Mouse (Mus musculus) stomach, embryonic 16.5 days (tissue): ENCODE measurements at regions not wholly inside any gene's neighbourhood (a gene's known extent, or its start where the extent isn't known, plus 50 kb on each side); places are given as distances from the start of the nearest gene placed in this dataset.

ENCODE experiments used
- ATAC-seq: fragments of 200-750 bp; cut with Nextera tagmentation; 2 replicates; pipeline ENCODE4 v1.8.0; 2017; ENCODE audit warnings: moderate number of reproducible peaks, moderate TSS enrichment; ENCODE audit not compliant: insufficient read depth, low FRiP score
- H3K27ac ChIP-seq: fragments of 300-500 bp; sonication (generic); 2 replicates; pipeline ENCODE4 v1.5.1; 2014; ENCODE audit warnings: low read length
- H3K27me3 ChIP-seq: fragments of 300-500 bp; sonication (generic); 2 replicates; pipeline ENCODE4 v1.6.1; 2014; ENCODE audit warnings: low read length, control low read depth, mixed read lengths; ENCODE audit not compliant: control insufficient read depth, insufficient read depth
- H3K36me3 ChIP-seq: fragments of 300-500 bp; sonication (generic); 2 replicates; pipeline ENCODE4 v1.6.1; 2014; ENCODE audit warnings: low read length; ENCODE audit not compliant: control insufficient read depth, insufficient read depth
- H3K4me1 ChIP-seq: fragments of 300-500 bp; sonication (generic); 2 replicates; pipeline ENCODE4 v1.6.1; 2014; ENCODE audit warnings: low read length, control low read depth, mixed read lengths; ENCODE audit not compliant: control insufficient read depth, insufficient read depth
- H3K4me2 ChIP-seq: fragments of 300-500 bp; sonication (generic); 2 replicates; pipeline ENCODE4 v1.6.1; 2014; ENCODE audit warnings: low read depth, low read length, mixed read lengths
- H3K4me3 ChIP-seq: fragments of 300-500 bp; sonication (generic); replicated peaks from 2 replicates; pipeline ENCODE4 v1.5.1; 2014; ENCODE audit warnings: mild to moderate bottlenecking, low read length
- H3K9ac ChIP-seq: fragments of 300-500 bp; sonication (generic); 2 replicates; pipeline ENCODE4 v1.6.1; 2014; ENCODE audit warnings: low read length
- H3K9me3 ChIP-seq: fragments of 300-500 bp; sonication (generic); replicated peaks from 2 replicates; pipeline ENCODE4 v1.6.1; 2016; ENCODE audit warnings: low read length, control low read depth; ENCODE audit not compliant: control insufficient read depth
- WGBS: fragments of 180-500 bp; shearing (Covaris S2); extraction: QIAGEN DNeasy Blood & Tissue Kit; methylation state at CpG from one replicate; pipeline ENCODE4 v1.1.7; 2014; 5-methylcytosine and 5-hydroxymethylcytosine counted together

DNA sequence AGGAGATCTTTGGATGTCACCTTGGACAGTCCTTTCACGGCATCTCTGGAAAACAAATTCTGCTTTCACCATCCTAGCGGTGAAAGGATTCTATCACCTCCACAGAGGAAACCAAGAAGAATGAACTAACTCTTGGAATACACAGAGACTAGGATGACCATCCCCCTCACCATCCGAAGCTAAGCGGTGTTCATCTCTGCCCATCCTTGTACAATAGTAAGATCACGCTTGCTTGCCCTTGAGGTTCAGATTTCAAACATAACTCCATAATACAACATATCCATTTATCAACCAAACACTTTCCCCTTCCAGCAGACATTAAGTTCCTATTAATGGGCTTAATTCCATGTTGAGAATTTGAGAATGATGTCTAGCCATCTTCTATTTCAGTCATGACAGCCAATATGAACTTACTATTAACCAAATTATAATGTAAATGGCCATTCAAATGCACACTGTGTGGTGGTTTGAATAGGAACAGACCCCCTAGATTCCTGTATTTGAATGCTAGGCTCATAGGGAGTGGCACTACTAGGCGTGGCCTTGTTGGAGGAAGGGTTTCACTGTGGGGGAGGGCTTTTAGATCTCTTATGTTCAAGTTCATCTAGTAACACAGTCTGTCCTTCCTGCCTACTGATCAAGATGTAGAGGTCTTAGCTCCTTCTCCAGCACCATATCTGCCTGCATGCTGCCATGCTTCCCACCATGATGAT lies 281.4 kb downstream of the Adamts20 start:
- WGBS, result 88% methylated on average over 6 of the region's 6 CpGs
- Histone ChIP-seq H3K4me3 (no peak overlapping the region), H3K9me3 (no peaks in the 10 kb centered on the region), H3K27me3 (no peaks in the 10 kb centered on the region), H3K4me1 (no peaks in the 10 kb centered on the region), H3K4me2 (no peak overlapping the region), H3K36me3 (no peaks in the 10 kb centered on the region), H3K27ac (no peak overlapping the region), H3K9ac (no peak overlapping the region)
- no peak for ATAC-seq

DNA sequence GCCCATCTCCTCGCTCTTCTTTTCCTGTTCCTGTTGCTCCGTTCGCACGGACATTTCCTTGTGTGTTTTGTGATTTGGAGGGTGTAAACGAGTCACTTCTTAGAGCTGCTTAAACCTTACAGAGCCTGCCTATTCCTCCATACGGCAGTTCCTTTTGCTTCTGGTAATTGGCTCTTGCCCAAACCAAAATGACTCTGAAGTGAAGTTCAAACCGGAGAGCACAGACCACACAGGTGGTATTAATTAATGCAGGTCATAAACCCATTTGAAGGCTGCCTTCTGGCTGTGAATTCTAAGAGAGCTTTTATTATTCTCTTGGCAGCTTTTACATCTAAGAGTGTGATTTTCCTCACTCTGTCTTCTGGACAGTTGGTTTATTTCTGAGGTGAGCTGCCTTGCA lies 291.1 kb downstream of the Adamts20 start:
- H3K27me3 ChIP-seq, result no peaks in the 10 kb centered on the region
- no peak for ATAC-seq
- H3K36me3 ChIP-seq, result no peaks in the 10 kb centered on the region
- whole genome bisulfite sequencing, result 49% methylated on average over 7 of the region's 7 CpGs
- no peak overlapping the region for H3K27ac ChIP-seq
- H3K9me3 ChIP-seq, result no peaks in the 10 kb centered on the region
- no peaks in the 10 kb centered on the region for H3K4me1 ChIP-seq
- no peak overlapping the region for H3K4me2 ChIP-seq
- no peak overlapping the region for H3K9ac ChIP-seq
- H3K4me3 ChIP-seq, result no peak overlapping the region

DNA sequence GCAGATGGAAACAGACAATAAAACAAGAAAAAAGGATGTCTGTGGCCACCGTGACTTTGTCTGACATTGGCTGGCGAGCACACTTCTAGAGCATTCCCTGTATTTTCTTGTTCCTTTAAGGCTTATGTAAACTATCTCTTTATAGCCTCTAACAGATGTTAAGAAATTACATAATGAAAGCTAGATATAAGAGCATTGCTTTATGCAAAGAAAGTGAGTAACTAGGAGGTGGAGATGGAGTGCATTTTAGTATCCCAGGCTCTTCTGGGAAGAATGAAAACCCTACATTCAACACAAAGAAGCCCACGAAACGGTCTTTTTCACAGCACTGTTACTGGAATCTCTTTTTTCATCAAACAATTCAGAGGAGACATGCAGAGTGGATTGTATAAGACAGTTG lies 304.4 kb downstream of the Adamts20 start:
- WGBS, result 74% methylated on average over 4 of the region's 4 CpGs
- H3K27me3 ChIP-seq, result no peaks in the 10 kb centered on the region
- H3K9me3 ChIP-seq, result no peaks in the 10 kb centered on the region
- no peak overlapping the region for H3K4me3 ChIP-seq
- no peak overlapping the region for H3K27ac ChIP-seq
- H3K9ac ChIP-seq, result no peak overlapping the region
- H3K36me3 ChIP-seq, result no peaks in the 10 kb centered on the region
- ATAC-seq, result no peak
- H3K4me2 ChIP-seq, result no peak overlapping the region
- no peaks in the 10 kb centered on the region for H3K4me1 ChIP-seq

DNA sequence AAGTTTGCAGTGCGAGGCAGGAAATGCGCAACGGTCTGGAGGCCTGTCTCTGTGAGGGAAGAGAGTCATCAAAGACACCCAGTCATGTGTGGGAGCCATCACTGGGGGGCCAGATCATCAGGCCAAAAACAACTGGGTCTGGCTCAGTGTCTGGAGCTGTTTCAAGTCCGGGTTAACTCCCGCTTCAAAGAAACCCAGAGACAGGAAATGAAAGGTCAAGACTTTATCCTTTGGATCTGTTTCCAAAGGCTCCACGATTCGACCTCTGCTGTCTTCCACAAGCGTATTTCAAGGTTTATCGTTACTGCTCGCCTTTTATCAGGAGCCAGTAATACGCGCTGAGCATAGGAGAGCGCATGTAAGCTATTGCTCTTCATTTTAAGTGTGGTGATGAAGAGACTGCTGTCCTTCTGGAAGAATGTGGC lies 325.7 kb downstream of the Adamts20 start:
- H3K27me3 ChIP-seq, result no peaks in the 10 kb centered on the region
- WGBS, result 58% methylated on average over 13 of the region's 13 CpGs
- H3K9ac ChIP-seq, result no peak overlapping the region
- no peak overlapping the region for H3K4me2 ChIP-seq
- H3K4me3 ChIP-seq, result no peak overlapping the region
- no peak overlapping the region for H3K27ac ChIP-seq
- no peak for ATAC-seq
- H3K4me1 ChIP-seq, result no peaks in the 10 kb centered on the region
- H3K36me3 ChIP-seq, result no peaks in the 10 kb centered on the region
- H3K9me3 ChIP-seq, result no peaks in the 10 kb centered on the region

DNA sequence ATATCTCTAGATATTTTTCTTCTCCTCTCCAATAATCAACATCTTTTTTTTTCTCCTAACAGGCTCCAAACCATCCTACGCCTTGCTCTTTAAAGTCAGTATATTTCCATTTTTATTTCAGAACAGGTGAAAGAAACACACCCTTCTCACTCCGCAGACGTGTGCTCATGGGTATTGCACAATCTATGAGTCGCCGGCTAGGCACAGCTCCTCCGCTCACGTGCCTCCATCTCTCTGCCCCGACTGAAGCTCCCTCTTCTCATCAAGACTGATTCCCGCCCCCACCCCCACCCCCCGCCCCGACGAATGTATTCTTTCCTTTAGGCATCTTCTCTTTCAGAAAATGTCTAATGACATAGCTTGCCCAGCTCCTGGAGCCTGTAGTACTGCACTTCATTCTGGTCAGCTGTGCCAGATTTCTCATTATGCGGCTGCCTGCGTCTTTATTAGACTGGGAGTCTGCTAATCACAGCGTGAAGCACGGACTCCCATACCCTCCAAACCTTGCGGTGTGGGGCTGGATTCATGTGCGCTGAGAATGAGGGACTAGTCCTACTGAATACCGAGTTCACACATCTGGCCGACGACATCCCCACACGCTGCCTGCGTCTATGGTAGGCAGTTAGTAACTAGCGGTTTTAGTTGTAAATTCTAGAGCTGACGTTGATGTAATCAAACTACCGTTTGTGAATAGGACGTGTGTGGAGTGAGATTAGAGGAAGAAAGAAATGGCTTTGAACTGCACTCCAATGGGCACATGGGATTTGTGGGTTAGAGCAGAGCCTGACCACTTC lies 327.9 kb downstream of the Adamts20 start:
- no peak for ATAC-seq
- 72% methylated on average over 27 of the region's 27 CpGs for WGBS

DNA sequence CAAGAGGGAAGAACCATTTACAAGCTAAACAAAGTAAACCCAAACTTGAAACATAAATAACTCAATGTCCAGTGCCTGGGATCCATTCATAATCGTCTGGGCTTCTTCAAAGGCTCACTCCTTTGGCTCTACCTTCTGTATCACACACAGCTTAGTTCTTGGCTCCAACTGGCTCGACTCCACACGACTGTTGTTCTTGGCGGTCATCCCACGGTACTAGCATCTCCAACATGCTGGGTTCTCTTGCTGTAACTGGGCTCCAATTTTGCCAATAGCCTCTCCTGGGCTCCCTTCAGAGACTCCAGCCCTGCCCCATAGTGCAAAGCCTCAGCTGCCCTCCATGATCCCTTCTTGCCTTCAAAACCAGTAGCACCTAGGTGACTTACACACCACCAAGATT lies 352.4 kb downstream of the Adamts20 start:
- H3K9me3 ChIP-seq, result peaks cover 8% of the 10 kb centered on the region; the same call in 1 of the 2 replicates
- no peak overlapping the region for H3K27ac ChIP-seq
- no peaks in the 10 kb centered on the region for H3K4me1 ChIP-seq
- H3K36me3 ChIP-seq, result no peaks in the 10 kb centered on the region
- no peak overlapping the region for H3K4me2 ChIP-seq
- no peak overlapping the region for H3K9ac ChIP-seq
- H3K27me3 ChIP-seq, result no peaks in the 10 kb centered on the region
- no peak for ATAC-seq
- no peak overlapping the region for H3K4me3 ChIP-seq
- 75% methylated on average over 5 of the region's 5 CpGs for WGBS

More for the DNA sequence above, 327.9 kb downstream of the Adamts20 start:
- H3K9me3 ChIP-seq, result no peaks in the 10 kb centered on the region
- no peaks in the 10 kb centered on the region for H3K4me1 ChIP-seq
- H3K36me3 ChIP-seq, result no peaks in the 10 kb centered on the region
- no peak overlapping the region for H3K9ac ChIP-seq
- no peak overlapping the region for H3K27ac ChIP-seq
- no peak overlapping the region for H3K4me2 ChIP-seq
- no peak overlapping the region for H3K4me3 ChIP-seq
- no peaks in the 10 kb centered on the region for H3K27me3 ChIP-seq

DNA sequence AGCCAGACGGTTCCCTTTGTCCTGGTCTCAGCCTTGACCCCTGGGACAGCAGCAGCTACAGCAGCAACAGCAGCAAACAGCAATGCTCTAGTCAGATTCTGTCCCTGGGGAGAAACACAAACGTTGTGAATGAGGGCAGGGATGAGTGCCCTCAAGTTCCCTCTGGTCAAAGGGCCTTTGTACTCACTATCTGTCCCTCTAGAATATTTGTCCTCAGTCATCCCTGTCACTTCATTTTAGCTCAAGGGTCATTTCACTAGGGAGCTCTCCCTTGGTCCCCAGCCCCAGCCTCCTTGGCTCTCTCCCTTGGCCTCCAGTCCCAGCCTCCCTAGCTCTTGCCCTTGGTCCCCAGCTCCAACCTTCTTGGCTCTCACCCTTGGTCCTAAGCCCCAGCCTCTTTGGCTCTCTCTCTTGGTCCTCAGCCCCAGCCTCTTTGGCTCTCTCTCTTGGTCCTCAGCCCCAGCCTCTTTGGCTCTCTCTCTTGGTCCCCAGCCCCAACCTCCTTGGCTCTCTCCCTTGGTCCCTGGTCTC lies 358.0 kb downstream of the Adamts20 start:
- H3K4me1 ChIP-seq, result no peaks in the 10 kb centered on the region
- WGBS, result 31% methylated on average over 2 of the region's 2 CpGs

DNA sequence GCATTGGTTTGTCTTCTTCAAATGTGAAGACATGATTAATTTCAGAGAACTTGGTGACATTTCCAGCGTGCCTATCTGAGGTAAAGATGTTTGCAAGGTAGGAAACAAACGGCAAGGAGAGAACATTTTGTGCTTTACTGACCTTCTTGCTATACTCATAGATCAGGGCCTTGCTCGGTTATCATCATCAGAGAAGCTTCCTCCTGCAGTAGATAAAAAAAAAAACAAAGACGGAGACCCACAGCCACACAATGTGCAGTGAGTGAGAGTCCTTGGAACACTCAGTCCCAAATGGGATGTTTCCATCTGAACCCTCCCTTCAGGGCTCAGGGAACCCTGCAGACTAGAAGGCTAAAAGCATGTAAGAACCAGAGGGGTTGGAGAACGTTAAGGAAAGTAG lies 374.6 kb downstream of the Adamts20 start:
- no peak overlapping the region for H3K4me2 ChIP-seq
- no peak for ATAC-seq
- 78% methylated on average over 5 of the region's 5 CpGs for WGBS

More for the DNA sequence above, 358.0 kb downstream of the Adamts20 start:
- Histone ChIP-seq H3K27ac (no peak overlapping the region), H3K9ac (no peak overlapping the region), H3K4me2 (no peak overlapping the region), H3K27me3 (no peaks in the 10 kb centered on the region), H3K36me3 (no peaks in the 10 kb centered on the region), H3K4me3 (no peak overlapping the region), H3K9me3 (no peaks in the 10 kb centered on the region)
- ATAC-seq, result no peak

DNA sequence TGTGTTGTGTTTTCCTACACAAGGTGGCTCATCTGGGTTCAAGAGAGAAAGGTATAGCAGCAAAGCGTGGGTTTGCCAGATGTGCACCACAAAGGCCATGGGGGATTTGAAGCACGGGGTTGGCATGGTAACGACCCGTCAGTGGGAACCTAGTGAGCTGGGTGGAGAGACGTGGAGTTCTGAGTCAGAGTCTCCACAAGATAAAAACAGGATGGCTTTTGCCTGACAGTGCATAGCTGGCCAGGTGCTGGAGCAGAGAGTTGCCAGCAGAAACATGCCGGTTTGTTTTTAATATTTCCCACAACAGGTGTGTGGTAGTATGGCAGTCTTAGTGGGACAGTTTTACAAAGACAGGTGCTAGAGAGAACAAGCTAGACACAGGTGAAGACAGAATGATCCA lies 375.4 kb downstream of the Adamts20 start:
- WGBS, result 65% methylated on average over 6 of the region's 6 CpGs
- ATAC-seq, result no peak; the same call in 1 of the 2 replicates
- H3K27ac ChIP-seq, result no peak overlapping the region
- H3K4me3 ChIP-seq, result no peak overlapping the region
- no peaks in the 10 kb centered on the region for H3K9me3 ChIP-seq
- H3K4me2 ChIP-seq, result no peak overlapping the region
- H3K27me3 ChIP-seq, result no peaks in the 10 kb centered on the region
- no peaks in the 10 kb centered on the region for H3K36me3 ChIP-seq
- no peaks in the 10 kb centered on the region for H3K4me1 ChIP-seq
- no peak overlapping the region for H3K9ac ChIP-seq

More for the DNA sequence above, 374.6 kb downstream of the Adamts20 start:
- Histone ChIP-seq H3K36me3 (no peaks in the 10 kb centered on the region), H3K9ac (no peak overlapping the region), H3K9me3 (no peaks in the 10 kb centered on the region), H3K4me1 (no peaks in the 10 kb centered on the region), H3K27ac (no peak overlapping the region), H3K27me3 (no peaks in the 10 kb centered on the region), H3K4me3 (no peak overlapping the region)
